Mouse (Mus musculus) small intestine, adult 2 months (tissue): ENCODE results near the gene Rassf5.

Experiments used
- CTCF ChIP-seq: fragments of 200-500 bp; IDR thresholded peaks from 2 replicates; pipeline ENCODE4 v1.5.1; 2012; ENCODE audit warnings: low read depth, mild to moderate bottlenecking, control low read depth, inconsistent platforms, low read length, moderate library complexity, mixed read lengths; ENCODE audit not compliant: insufficient replicate concordance, insufficient read length; ENCODE audit errors: extremely low read depth
- POLR2A ChIP-seq: fragments of 200-500 bp; IDR thresholded peaks from 2 replicates; pipeline ENCODE4 v1.6.1; 2012; ENCODE audit warnings: low read depth, mild to moderate bottlenecking, control low read depth, inconsistent platforms, low read length, moderate library complexity

DNA sequence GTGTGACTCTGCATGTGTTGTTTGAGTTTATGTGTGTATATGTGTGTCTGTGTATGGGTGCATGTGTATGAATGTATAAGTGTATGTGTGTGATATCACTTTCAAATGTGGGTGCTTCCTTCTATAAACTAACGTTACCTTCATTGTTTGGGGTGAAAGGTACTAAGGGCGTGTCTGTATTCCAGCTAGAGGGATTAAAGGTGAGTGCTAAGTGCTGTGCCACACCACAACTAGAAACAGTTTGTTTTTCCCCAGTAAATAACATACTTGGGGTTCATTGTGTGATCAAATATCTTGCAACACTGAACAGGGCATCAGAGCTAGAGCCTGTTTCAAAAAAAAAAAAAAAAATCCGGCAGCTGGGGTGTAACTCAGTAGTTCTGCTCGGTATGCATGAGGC lies 36.7 kb upstream of the Rassf5 start:
- TF ChIP-seq POLR2A (no peak), CTCF (no peak)
